Mouse (Mus musculus) erythroblast, embryonic 14.5 days (primary cell): ENCODE results near the gene Arhgef3. TPM values are rescaled to one million over a fixed set of nuclear protein-coding genes. Genes with fewer than 3 reads are reported as not detected.

Experiments used
- H3K27me3 ChIP-seq: 2 replicates; pipeline ENCODE4 v1.6.1; 2012; ENCODE audit warnings: inconsistent platforms; ENCODE audit not compliant: control insufficient read depth
- H3K36me3 ChIP-seq: 2 replicates; pipeline ENCODE4 v1.6.1; 2012; ENCODE audit warnings: mild to moderate bottlenecking, inconsistent platforms; ENCODE audit not compliant: control insufficient read depth
- H3K4me1 ChIP-seq: 2 replicates; pipeline ENCODE4 v1.6.1; 2012; ENCODE audit warnings: inconsistent platforms; ENCODE audit not compliant: control insufficient read depth
- H3K4me3 ChIP-seq: replicated peaks from 2 replicates; pipeline ENCODE3; 2012; ENCODE audit warnings: moderate library complexity, mild to moderate bottlenecking, inconsistent platforms
- H3K9me3 ChIP-seq: 2 replicates; pipeline ENCODE4 v1.6.1; 2012; ENCODE audit warnings: low read length, inconsistent platforms, mixed read lengths; ENCODE audit not compliant: control insufficient read depth
- GATA1 ChIP-seq: IDR thresholded peaks from 2 replicates; pipeline ENCODE4 v1.6.1; 2012; ENCODE audit warnings: low read length, inconsistent platforms, mixed read lengths
- TAL1 ChIP-seq: IDR thresholded peaks from 3 replicates; pipeline ENCODE4 v1.6.1; 2012; ENCODE audit warnings: low read length, inconsistent platforms, mixed read lengths
- polyA plus RNA-seq: library from polyadenylated mRNA; stranded (reverse); fragments of >175 nt; gene quantifications from 2 replicates; pipeline ENCODE4 v1.2.3, GENCODE M21; 2012

Arhgef3 gene
- polyA plus RNA-seq, 1 experiment: 0.01 TPM

- TF ChIP-seq GATA1 (no peak), TAL1 (no peak)
- Histone ChIP-seq H3K4me1 (peaks cover 23% of the 10 kb centered on the region), H3K36me3 (no peaks in the 10 kb centered on the region), H3K27me3 (no peaks in the 10 kb centered on the region), H3K4me3 (no peak overlapping the region), H3K9me3 (no peaks in the 10 kb centered on the region)
Measured at GRCm38 (mm10) chr14:27351476-27352079, 236.9 kb downstream of the Arhgef3 start.

GRCm38 (mm10) chr14:27352470-27352869 lies 237.8 kb downstream of the Arhgef3 start:
- Histone ChIP-seq H3K36me3 (no peaks in the 10 kb centered on the region), H3K27me3 (no peaks in the 10 kb centered on the region), H3K4me1 (peaks cover 23% of the 10 kb centered on the region), H3K9me3 (no peaks in the 10 kb centered on the region), H3K4me3 (no peak overlapping the region)
- TF ChIP-seq TAL1 (no peak), GATA1 (no peak)

GRCm38 (mm10) chr14:27355151-27355550 lies 240.5 kb downstream of the Arhgef3 start:
- TF ChIP-seq TAL1 (no peak), GATA1 (no peak)
- Histone ChIP-seq H3K9me3 (no peaks in the 10 kb centered on the region), H3K36me3 (no peaks in the 10 kb centered on the region), H3K4me1 (peaks cover 13% of the 10 kb centered on the region), H3K4me3 (no peak overlapping the region), H3K27me3 (no peaks in the 10 kb centered on the region)

- TF ChIP-seq GATA1 (no peak), TAL1 (no peak)
- no peaks in the 10 kb centered on the region for H3K27me3 ChIP-seq
- H3K9me3 ChIP-seq: no peaks in the 10 kb centered on the region
- H3K4me1 ChIP-seq: peaks cover 7% of the 10 kb centered on the region
- no peaks in the 10 kb centered on the region for H3K36me3 ChIP-seq
- no peak overlapping the region for H3K4me3 ChIP-seq
Measured at GRCm38 (mm10) chr14:27355937-27356336, 241.2 kb downstream of the Arhgef3 start.

- H3K27me3 ChIP-seq: no peaks in the 10 kb centered on the region
- no peak overlapping the region for H3K4me3 ChIP-seq
- no peak for TF ChIP-seq GATA1
- TF ChIP-seq TAL1: no peak
- H3K9me3 ChIP-seq: no peaks in the 10 kb centered on the region
- no peaks in the 10 kb centered on the region for H3K36me3 ChIP-seq
- no peaks in the 10 kb centered on the region for H3K4me1 ChIP-seq
Measured at GRCm38 (mm10) chr14:27357139-27357538, 242.4 kb downstream of the Arhgef3 start.

- no peaks in the 10 kb centered on the region for H3K4me1 ChIP-seq
- no peak for TF ChIP-seq TAL1
- no peak for TF ChIP-seq GATA1
Measured at GRCm38 (mm10) chr14:27358202-27358601, 243.5 kb downstream of the Arhgef3 start.

GRCm38 (mm10) chr14:27360849-27361248 lies 246.2 kb downstream of the Arhgef3 start:
- TF ChIP-seq TAL1: no peak
- no peak for TF ChIP-seq GATA1
- no peaks in the 10 kb centered on the region for H3K36me3 ChIP-seq
- no peaks in the 10 kb centered on the region for H3K9me3 ChIP-seq
- H3K4me3 ChIP-seq: no peak overlapping the region
- no peaks in the 10 kb centered on the region for H3K27me3 ChIP-seq
- H3K4me1 ChIP-seq: no peaks in the 10 kb centered on the region

More at GRCm38 (mm10) chr14:27358202-27358601, 243.5 kb downstream of the Arhgef3 start:
- Histone ChIP-seq H3K36me3 (no peaks in the 10 kb centered on the region), H3K4me3 (no peak overlapping the region), H3K27me3 (no peaks in the 10 kb centered on the region), H3K9me3 (no peaks in the 10 kb centered on the region)

- TF ChIP-seq TAL1: no peak
- TF ChIP-seq GATA1: no peak
- H3K27me3 ChIP-seq: no peaks in the 10 kb centered on the region
- no peaks in the 10 kb centered on the region for H3K4me1 ChIP-seq
- no peaks in the 10 kb centered on the region for H3K36me3 ChIP-seq
- no peak overlapping the region for H3K4me3 ChIP-seq
- H3K9me3 ChIP-seq: no peaks in the 10 kb centered on the region
Measured at GRCm38 (mm10) chr14:27361514-27361913, 246.8 kb downstream of the Arhgef3 start.

GRCm38 (mm10) chr14:27364668-27365257 lies 250.1 kb downstream of the Arhgef3 start:
- TF ChIP-seq GATA1 (no peak), TAL1 (no peak)
- H3K27me3 ChIP-seq: no peaks in the 10 kb centered on the region
- H3K36me3 ChIP-seq: no peaks in the 10 kb centered on the region
- H3K4me1 ChIP-seq: no peaks in the 10 kb centered on the region
- H3K4me3 ChIP-seq: no peak overlapping the region
- H3K9me3 ChIP-seq: no peaks in the 10 kb centered on the region

- no peaks in the 10 kb centered on the region for H3K4me1 ChIP-seq
- TF ChIP-seq GATA1: no peak
- no peak for TF ChIP-seq TAL1
- H3K4me3 ChIP-seq: no peak overlapping the region
- no peaks in the 10 kb centered on the region for H3K9me3 ChIP-seq
- no peaks in the 10 kb centered on the region for H3K27me3 ChIP-seq
- H3K36me3 ChIP-seq: no peaks in the 10 kb centered on the region
Measured at GRCm38 (mm10) chr14:27367117-27367711, 252.5 kb downstream of the Arhgef3 start.
